Mouse (Mus musculus): Measurements from ENCODE around the gene Hist1h2bp. TPM values are rescaled to one million over a fixed set of nuclear protein-coding genes. Genes with fewer than 3 reads are reported as not detected.
"Not testable (repeated sequence)": the region's sequence is repeated elsewhere in the genome, so short reads cannot be mapped to it uniquely, and the experiment has no call there.

Gene Hist1h2bp
- polyA plus RNA-seq, 1 experiment from 2014 or later, result 2.3 TPM

GRCm38 (mm10) chr13:21828511-21828910 lies 41.2 kb downstream of the Hist1h2bp start:
- H3K36me3 ChIP-seq (ENCODE audit: poor library complexity, severe bottlenecking), result peaks cover 6% of the 10 kb centered on the region; the same call in 1 of the 2 replicates
- no peak overlapping the region for H3K9ac ChIP-seq
- no peak overlapping the region for H3K4me3 ChIP-seq
- H3K27ac ChIP-seq, result no peak overlapping the region
- H3K9me3 ChIP-seq (replicated peaks), result no peaks in the 10 kb centered on the region
- 82% methylated on average over 3 of the region's 3 CpGs for WGBS
- no peaks in the 10 kb centered on the region for H3K4me1 ChIP-seq
- no peak for ATAC-seq
- no peaks in the 10 kb centered on the region for H3K27me3 ChIP-seq
- no peak overlapping the region for H3K4me2 ChIP-seq

DNA sequence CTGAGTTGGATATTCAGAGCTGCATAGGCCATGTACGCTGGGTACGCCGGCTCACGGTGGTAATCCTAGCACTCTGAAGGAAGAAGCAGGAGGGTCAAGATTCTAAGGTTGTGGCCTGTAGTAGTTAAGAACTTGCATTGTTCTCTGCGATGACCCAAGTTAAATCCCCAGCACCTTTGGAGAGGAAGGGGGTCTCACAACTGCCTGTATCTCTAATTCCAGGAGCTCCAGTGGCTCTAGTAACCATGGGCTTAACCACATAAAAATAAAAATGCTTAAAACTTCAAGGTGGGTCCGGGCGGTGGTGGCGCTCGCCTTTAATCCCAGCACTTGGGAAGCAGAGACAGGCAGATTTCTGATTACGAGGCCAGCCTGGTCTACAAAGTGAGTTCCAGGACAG lies 43.1 kb downstream of the Hist1h2bp start:
- no peak overlapping the region for H3K4me3 ChIP-seq
- 0 out of 2 replicates have a peak overlapping the region, but pooled peaks have one; percentile 1 for H3K4me2 ChIP-seq
- no peaks in the 10 kb centered on the region for H3K9me3 ChIP-seq (replicated peaks)
- H3K4me1 ChIP-seq, result no peaks in the 10 kb centered on the region
- H3K27me3 ChIP-seq, result no peaks in the 10 kb centered on the region
- no peak overlapping the region for H3K9ac ChIP-seq
- ATAC-seq, result no peak
- H3K27ac ChIP-seq, result no peak overlapping the region; the same call in 1 of the 2 replicates
- WGBS, result 87% methylated on average over 10 of the region's 10 CpGs
- peaks cover 6% of the 10 kb centered on the region; the same call in 1 of the 2 replicates for H3K36me3 ChIP-seq (ENCODE audit: poor library complexity, severe bottlenecking)

DNA sequence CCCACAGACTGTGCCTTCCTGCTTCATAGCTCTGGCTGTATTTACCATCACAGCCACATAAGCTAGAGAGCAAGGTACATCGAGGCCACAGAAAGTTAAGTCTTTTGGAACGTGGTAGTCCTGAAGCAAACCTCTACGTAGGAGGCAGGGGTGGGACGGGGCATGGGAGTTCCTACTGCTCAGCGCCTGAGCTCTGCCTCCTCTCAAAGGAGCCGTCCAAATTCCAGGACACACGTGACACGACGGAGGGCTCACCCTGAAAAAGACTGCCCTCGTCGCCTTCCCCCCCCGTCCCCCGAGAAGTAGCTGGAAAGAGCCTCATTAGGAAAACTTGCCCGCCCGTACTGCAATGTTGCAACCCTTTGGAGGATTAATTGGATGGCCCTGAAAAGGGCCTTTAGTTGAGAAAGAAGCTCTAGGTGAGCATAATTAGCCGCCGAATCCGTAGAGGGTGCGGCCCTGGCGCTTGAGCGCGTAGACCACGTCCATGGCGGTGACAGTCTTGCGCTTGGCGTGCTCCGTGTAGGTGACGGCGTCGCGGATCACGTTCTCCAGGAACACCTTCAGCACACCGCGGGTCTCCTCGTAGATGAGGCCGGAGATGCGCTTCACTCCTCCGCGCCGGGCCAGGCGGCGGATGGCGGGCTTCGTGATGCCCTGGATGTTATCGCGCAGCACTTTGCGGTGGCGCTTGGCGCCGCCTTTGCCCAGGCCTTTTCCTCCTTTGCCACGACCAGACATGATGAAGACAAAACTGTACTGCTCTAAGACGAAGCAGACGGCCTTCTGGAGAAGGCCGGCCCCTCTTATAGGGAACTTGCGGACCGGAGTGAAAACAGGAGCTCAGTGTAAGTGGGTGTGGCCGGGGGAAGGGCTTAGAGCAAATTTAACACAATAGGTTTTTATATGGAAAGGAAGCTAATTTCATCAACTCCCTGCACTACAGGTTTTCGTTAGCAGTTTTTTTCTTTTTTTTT lies 44.4 kb downstream of the Hist1h2bp start, which contains the start of gene Hist1h4n:
TSS of gene Hist1h4n (minus strand) at position 779 of the 977 bp plus-strand sequence.
- peak within 1 kb of the TSS; percentile 66 for H3K27ac ChIP-seq
- H3K36me3 ChIP-seq (ENCODE audit: poor library complexity, severe bottlenecking); H3K4me1 ChIP-seq; H3K9me3 ChIP-seq (replicated peaks); H3K27me3 ChIP-seq; H3K9ac ChIP-seq: not testable (repeated sequence)
- ATAC-seq, result peak; percentile 84
- peak within 1 kb of the TSS; percentile 52 for H3K4me2 ChIP-seq
- peak within 1 kb of the TSS; percentile 26 for H3K4me3 ChIP-seq
- under 1% methylated on average over 26 of the region's 58 CpGs for WGBS

DNA sequence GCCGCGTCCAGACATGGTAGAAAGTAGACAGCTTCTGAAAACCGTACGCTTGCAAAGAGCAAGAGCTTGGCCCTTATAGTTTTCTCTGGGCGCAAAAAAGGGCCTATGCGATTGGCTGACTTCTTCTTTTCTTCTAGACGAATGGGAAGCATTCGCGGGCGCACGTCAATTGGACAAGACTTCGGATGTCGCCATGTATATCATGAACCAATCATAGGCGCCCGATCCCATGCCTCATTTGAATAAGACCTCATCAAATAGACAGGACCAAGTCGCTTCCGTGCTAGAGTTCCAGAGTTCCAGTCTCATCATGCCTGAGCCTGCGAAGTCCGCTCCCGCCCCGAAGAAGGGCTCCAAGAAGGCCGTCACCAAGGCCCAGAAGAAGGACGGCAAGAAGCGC lies 46.2 kb downstream of the Hist1h2bp start, which contains the start of the genes Hist1h2ap and Hist1h2br:
TSS of gene Hist1h2ap (minus strand) at position 47 of the 400 bp plus-strand sequence.
TSS of gene Hist1h2br (plus strand) at position 283 of the 400 bp plus-strand sequence.
- H3K27ac ChIP-seq; H3K9me3 ChIP-seq (replicated peaks); H3K4me2 ChIP-seq; H3K36me3 ChIP-seq (ENCODE audit: poor library complexity, severe bottlenecking); H3K4me1 ChIP-seq; H3K27me3 ChIP-seq; H3K4me3 ChIP-seq; H3K9ac ChIP-seq: not testable (repeated sequence)
- peak; percentile 97 for ATAC-seq
- WGBS, result no CpG with 5 or more reads among the region's 24 CpGs

Small RNA genes within 50 kb of the gene (microRNA-seq; reads per million reads assigned to microRNA genes)
- gene Gm19658 (not detected), gene Gm44346 (not detected), gene Gm44454 (not detected), gene Gm44466 (not detected)

Other genes starting within 250 kb of the Hist1h2bp start
- gene Olfr1366, start 244.7 kb upstream of the Hist1h2bp start, polyA plus RNA-seq (2015; fragmentation: Nextera tagmentation; extraction: Ambion mirVana), result 0.17 and 0.33 TPM in 2 replicates
- not detected in 2 replicates for gene Olfr1535, start 227.6 kb upstream of the Hist1h2bp start, polyA plus RNA-seq (2015; fragmentation: Nextera tagmentation; extraction: Ambion mirVana)
- gene Olfr1364, start 205.7 kb upstream of the Hist1h2bp start, polyA plus RNA-seq (2015; fragmentation: Nextera tagmentation; extraction: Ambion mirVana), result not detected in 2 replicates
- gene Olfr1362, start 173.4 kb upstream of the Hist1h2bp start, polyA plus RNA-seq (2015; fragmentation: Nextera tagmentation; extraction: Ambion mirVana), result not detected in 2 replicates
- gene Olfr11, start 144.9 kb upstream of the Hist1h2bp start, polyA plus RNA-seq (2015; fragmentation: Nextera tagmentation; extraction: Ambion mirVana), result not detected in 2 replicates
- not detected in 2 replicates for gene Olfr1361, start 124.1 kb upstream of the Hist1h2bp start, polyA plus RNA-seq (2015; fragmentation: Nextera tagmentation; extraction: Ambion mirVana)
- not detected in 2 replicates for gene Olfr1360, start 110.1 kb upstream of the Hist1h2bp start, polyA plus RNA-seq (2015; fragmentation: Nextera tagmentation; extraction: Ambion mirVana)
- gene Olfr1359, start 89.3 kb upstream of the Hist1h2bp start, polyA plus RNA-seq (2015; fragmentation: Nextera tagmentation; extraction: Ambion mirVana), result not detected in 2 replicates
- 1.7 and 4.8 TPM in 2 replicates for gene Hist1h2bl, start 71.3 kb upstream of the Hist1h2bp start, polyA plus RNA-seq (2015; fragmentation: Nextera tagmentation; extraction: Ambion mirVana)
- gene Hist1h2ai, start 71.0 kb upstream of the Hist1h2bp start, polyA plus RNA-seq (2015; fragmentation: Nextera tagmentation; extraction: Ambion mirVana), result 23.7 and 32.4 TPM in 2 replicates
- 23.7 and 35.3 TPM in 2 replicates for gene Hist1h3h, start 69.8 kb upstream of the Hist1h2bp start, polyA plus RNA-seq (2015; fragmentation: Nextera tagmentation; extraction: Ambion mirVana)
- 5.9 and 6.9 TPM in 2 replicates for gene Hist1h2bm, start 65.4 kb upstream of the Hist1h2bp start, polyA plus RNA-seq (2015; fragmentation: Nextera tagmentation; extraction: Ambion mirVana)
- 1.3 and 1.9 TPM in 2 replicates for gene Hist1h4j, start 52.4 kb upstream of the Hist1h2bp start, polyA plus RNA-seq (2015; fragmentation: Nextera tagmentation; extraction: Ambion mirVana)
- gene Hist1h4k, start 37.0 kb upstream of the Hist1h2bp start, polyA plus RNA-seq (2015; fragmentation: Nextera tagmentation; extraction: Ambion mirVana), result 6.9 and 11.1 TPM in 2 replicates
- gene Hist1h2ak, start 33.6 kb upstream of the Hist1h2bp start, polyA plus RNA-seq (2015; fragmentation: Nextera tagmentation; extraction: Ambion mirVana), result 49.6 and 61.0 TPM in 2 replicates
- 4.0 and 8.4 TPM in 2 replicates for gene Hist1h2bn, start 33.3 kb upstream of the Hist1h2bp start, polyA plus RNA-seq (2015; fragmentation: Nextera tagmentation; extraction: Ambion mirVana)
- 37.1 and 38.4 TPM in 2 replicates for gene Hist1h1b, start 6.8 kb upstream of the Hist1h2bp start, polyA plus RNA-seq (2015; fragmentation: Nextera tagmentation; extraction: Ambion mirVana)
- gene Hist1h3i, start 4.1 kb upstream of the Hist1h2bp start, polyA plus RNA-seq (2015; fragmentation: Nextera tagmentation; extraction: Ambion mirVana), result 166 and 192 TPM in 2 replicates
- 12.8 and 16.1 TPM in 2 replicates for gene Hist1h2an, start 243 bp upstream of the Hist1h2bp start, polyA plus RNA-seq (2015; fragmentation: Nextera tagmentation; extraction: Ambion mirVana)
- 24.9 and 25.3 TPM in 2 replicates for gene Hist1h2bq, start 22.7 kb downstream of the Hist1h2bp start, polyA plus RNA-seq (2015; fragmentation: Nextera tagmentation; extraction: Ambion mirVana)
- 1.9 TPM in 1 of 2 replicates, not detected in the other for gene Hist1h2ao, start 23.0 kb downstream of the Hist1h2bp start, polyA plus RNA-seq (2015; fragmentation: Nextera tagmentation; extraction: Ambion mirVana)
- gene Hist1h4m, start 24.3 kb downstream of the Hist1h2bp start, polyA plus RNA-seq (2015; fragmentation: Nextera tagmentation; extraction: Ambion mirVana), result not detected in 2 replicates
- gene Hist1h4n, start 44.7 kb downstream of the Hist1h2bp start, polyA plus RNA-seq (2015; fragmentation: Nextera tagmentation; extraction: Ambion mirVana), result 12.8 and 20.2 TPM in 2 replicates
- 4,205 and 5,125 TPM in 2 replicates for gene Hist1h2ap, start 46.0 kb downstream of the Hist1h2bp start, polyA plus RNA-seq (2015; fragmentation: Nextera tagmentation; extraction: Ambion mirVana)
- gene Hist1h2br, start 46.3 kb downstream of the Hist1h2bp start, polyA plus RNA-seq (2015; fragmentation: Nextera tagmentation; extraction: Ambion mirVana), result 24.7 and 27.2 TPM in 2 replicates
- 25.4 and 29.2 TPM in 2 replicates for gene Zfp184, start 157.6 kb downstream of the Hist1h2bp start, polyA plus RNA-seq (2015; fragmentation: Nextera tagmentation; extraction: Ambion mirVana)
- gene Pom121l2, start 193.7 kb downstream of the Hist1h2bp start, polyA plus RNA-seq (2015; fragmentation: Nextera tagmentation; extraction: Ambion mirVana), result 0.09 TPM in 1 of 2 replicates, not detected in the other
- not detected in 2 replicates for gene Prss16, start 222.3 kb downstream of the Hist1h2bp start, polyA plus RNA-seq (2015; fragmentation: Nextera tagmentation; extraction: Ambion mirVana)
- gene Hist1h2ah, start 248.1 kb downstream of the Hist1h2bp start, polyA plus RNA-seq (2015; fragmentation: Nextera tagmentation; extraction: Ambion mirVana), result 2.8 and 10.7 TPM in 2 replicates
- gene Hist1h2bk, start 248.4 kb downstream of the Hist1h2bp start, polyA plus RNA-seq (2015; fragmentation: Nextera tagmentation; extraction: Ambion mirVana), result 7.5 and 10.3 TPM in 2 replicates